Mouse (Mus musculus) urinary bladder, postnatal 25 days (tissue): Measurements from ENCODE around the gene Slc9a9.

Experiments used
- DNase-seq: peaks from one replicate; pipeline ENCODE4 v3.0.0; 2022; ENCODE audit warnings: low spot score

Slc9a9 gene

GRCm38 (mm10) chr9:94732599-94733287 is 63.0 kb downstream of the Slc9a9 start:
- no peak for DNase-seq

- no peak for DNase-seq
Observed at GRCm38 (mm10) chr9:94734320-94734719, 64.6 kb downstream of the Slc9a9 start.

GRCm38 (mm10) chr9:94737226-94737625 is 67.5 kb downstream of the Slc9a9 start:
- no peak for DNase-seq

GRCm38 (mm10) chr9:94738555-94739427 is 69.1 kb downstream of the Slc9a9 start:
- peak; percentile 61 for DNase-seq

- DNase-seq: no peak
Observed at GRCm38 (mm10) chr9:94740841-94741240, 71.1 kb downstream of the Slc9a9 start.

GRCm38 (mm10) chr9:94743291-94743690 is 73.6 kb downstream of the Slc9a9 start:
- no peak for DNase-seq

GRCm38 (mm10) chr9:94748503-94748902 is 78.8 kb downstream of the Slc9a9 start:
- DNase-seq: no peak

GRCm38 (mm10) chr9:94750187-94750586 is 80.5 kb downstream of the Slc9a9 start:
- DNase-seq: no peak

GRCm38 (mm10) chr9:94750935-94751637 is 81.4 kb downstream of the Slc9a9 start:
- DNase-seq: no peak

GRCm38 (mm10) chr9:94751638-94752021 is 81.9 kb downstream of the Slc9a9 start:
- no peak for DNase-seq

- no peak for DNase-seq
Observed at GRCm38 (mm10) chr9:94752121-94752520, 82.4 kb downstream of the Slc9a9 start.

- DNase-seq: no peak
Observed at GRCm38 (mm10) chr9:94759904-94760303, 90.2 kb downstream of the Slc9a9 start.

- DNase-seq: no peak
Observed at GRCm38 (mm10) chr9:94768114-94768513, 98.4 kb downstream of the Slc9a9 start.

- no peak for DNase-seq
Observed at GRCm38 (mm10) chr9:94768524-94768923, 98.8 kb downstream of the Slc9a9 start.

GRCm38 (mm10) chr9:94773357-94773756 is 103.6 kb downstream of the Slc9a9 start:
- no peak for DNase-seq

- no peak for DNase-seq
Observed at GRCm38 (mm10) chr9:94788261-94788660, 118.6 kb downstream of the Slc9a9 start.

GRCm38 (mm10) chr9:94790966-94791365 is 121.3 kb downstream of the Slc9a9 start:
- DNase-seq: no peak

- DNase-seq: no peak
Observed at GRCm38 (mm10) chr9:94803073-94803472, 133.4 kb downstream of the Slc9a9 start.

GRCm38 (mm10) chr9:94805506-94805905 is 135.8 kb downstream of the Slc9a9 start:
- DNase-seq: no peak

GRCm38 (mm10) chr9:94815518-94815917 is 145.8 kb downstream of the Slc9a9 start:
- DNase-seq: no peak

- DNase-seq: no peak
Observed at GRCm38 (mm10) chr9:94821268-94821667, 151.6 kb downstream of the Slc9a9 start.

- no peak for DNase-seq
Observed at GRCm38 (mm10) chr9:94833836-94834235, 164.1 kb downstream of the Slc9a9 start.

GRCm38 (mm10) chr9:94837384-94837783 is 167.7 kb downstream of the Slc9a9 start:
- no peak for DNase-seq
